8 mouse cellular contexts compared by ENCODE assay signal in the genomic region with DNA sequence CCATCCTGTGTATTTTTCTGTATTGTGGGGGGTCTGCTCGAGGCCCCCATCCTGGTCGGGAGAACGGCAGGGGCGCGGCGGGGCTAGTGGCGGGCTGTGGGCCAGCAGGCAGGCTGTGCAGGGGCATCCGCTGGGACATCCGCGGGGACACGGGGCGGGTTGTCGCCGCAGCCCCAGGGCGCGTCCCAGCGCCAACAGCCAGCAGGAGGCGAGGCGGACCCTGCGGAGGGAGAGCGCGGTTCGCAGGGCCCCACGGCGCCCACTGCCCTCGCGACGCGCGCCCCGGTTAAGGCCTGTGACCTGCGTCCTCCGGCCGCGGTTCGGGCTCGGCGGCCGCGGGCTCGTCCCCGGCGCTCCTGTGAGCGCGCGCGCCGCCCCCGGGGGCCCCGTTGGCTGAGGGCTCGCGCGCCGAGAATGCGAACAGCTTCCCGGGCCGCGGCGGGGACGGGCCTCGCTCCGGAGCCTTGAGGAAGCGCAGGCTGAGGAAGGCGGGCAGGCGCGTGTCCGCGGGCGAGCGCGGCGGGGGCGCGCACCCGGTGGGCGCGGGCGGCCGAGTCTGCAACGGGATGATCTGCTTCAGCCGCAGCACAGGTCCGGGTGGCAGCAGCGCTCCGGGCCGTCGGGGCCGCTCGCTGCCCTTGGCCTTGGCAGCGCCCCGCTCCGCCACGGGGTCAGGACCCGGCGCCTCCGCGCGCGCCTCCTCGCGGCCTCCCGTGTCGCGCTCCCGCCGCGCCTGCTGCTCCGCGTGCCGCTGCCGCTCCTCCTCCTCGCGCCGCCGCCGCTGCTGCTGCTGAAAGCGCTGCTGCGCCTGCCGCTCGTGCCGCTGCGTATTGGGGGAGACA. TPM values are rescaled to one million over a fixed set of nuclear protein-coding genes. Genes with fewer than 3 reads are reported as not detected.
DNase-seq lines count a peak whose midpoint lies in the region; ATAC-seq lines count a peak whose summit lies in the region.

No protein-coding gene starts in this region.

- no peaks in the 10 kb centered on the region for H3K4me1 ChIP-seq in embryonic facial prominence, embryonic 14.5 days (ENCODE audit: control insufficient read depth, insufficient read depth, low read length)
- peaks cover 20% of the 10 kb centered on the region for H3K4me1 ChIP-seq in limb, embryonic 15.5 days
- peaks cover 12% of the 10 kb centered on the region for H3K4me1 ChIP-seq in midbrain, embryonic 16.5 days (ENCODE audit: control insufficient read depth, insufficient read depth, low read length)

- ATAC-seq in embryonic facial prominence, embryonic 14.5 days (ENCODE audit: low read depth), result peak; percentile 84
- peak; percentile 57 for ATAC-seq in limb, embryonic 15.5 days (ENCODE audit: insufficient number of reproducible peaks, low FRiP score, low TSS enrichment, low read depth)
- peak; percentile 56 for ATAC-seq in midbrain, embryonic 16.5 days

- H3K9ac ChIP-seq in embryonic facial prominence, embryonic 14.5 days (ENCODE audit: low read depth, low read length), result peak overlapping the region; percentile 77
- peak overlapping the region; percentile 51 for H3K9ac ChIP-seq in limb, embryonic 15.5 days
- peak overlapping the region; percentile 78 for H3K9ac ChIP-seq in midbrain, embryonic 16.5 days (ENCODE audit: low read depth, low read length)

- peaks cover 63% of the 10 kb centered on the region for H3K36me3 ChIP-seq in embryonic facial prominence, embryonic 14.5 days (ENCODE audit: control insufficient read depth, insufficient read depth, low read length)
- H3K36me3 ChIP-seq in limb, embryonic 15.5 days, result peaks cover 65% of the 10 kb centered on the region
- peaks cover 39% of the 10 kb centered on the region for H3K36me3 ChIP-seq in midbrain, embryonic 16.5 days (ENCODE audit: control insufficient read depth, insufficient read depth, low read length)

- H3K4me2 ChIP-seq in embryonic facial prominence, embryonic 14.5 days (ENCODE audit: low read depth, low read length), result peak overlapping the region; percentile 88
- H3K4me2 ChIP-seq in limb, embryonic 15.5 days, result peak overlapping the region; percentile 87
- H3K4me2 ChIP-seq in midbrain, embryonic 16.5 days (ENCODE audit: low read length), result peak overlapping the region; percentile 79

- peak overlapping the region; percentile 75 for H3K27ac ChIP-seq in embryonic facial prominence, embryonic 14.5 days (replicated peaks; ENCODE audit: low read depth, low read length)
- peak overlapping the region; percentile 84 for H3K27ac ChIP-seq in limb, embryonic 15.5 days
- H3K27ac ChIP-seq in midbrain, embryonic 16.5 days (ENCODE audit: low read length), result peak overlapping the region; percentile 91

- H3K4me3 ChIP-seq in embryonic facial prominence, embryonic 14.5 days (ENCODE audit: low read depth, low read length), result peak overlapping the region; percentile 65
- H3K4me3 ChIP-seq in limb, embryonic 15.5 days, result peak overlapping the region; percentile 64
- H3K4me3 ChIP-seq in midbrain, embryonic 16.5 days (ENCODE audit: low read depth, low read length), result peak overlapping the region; percentile 51

- H3K27me3 ChIP-seq in embryonic facial prominence, embryonic 14.5 days (replicated peaks; ENCODE audit: control insufficient read depth, insufficient read depth, low read length), result no peaks in the 10 kb centered on the region; the same call in 1 of the 2 replicates
- H3K27me3 ChIP-seq in limb, embryonic 15.5 days, result no peaks in the 10 kb centered on the region
- H3K27me3 ChIP-seq in midbrain, embryonic 16.5 days (ENCODE audit: control insufficient read depth, insufficient read depth, low read depth, low read length), result no peaks in the 10 kb centered on the region

- peak; percentile 53 for DNase-seq in 3T3-L1 (ENCODE audit: low read depth, low spot score)
- DNase-seq in adrenal gland, postnatal 25 days, result peak; percentile 91
- peak; percentile 91 for DNase-seq in embryonic facial prominence, embryonic 14.5 days (ENCODE audit: low spot score)
- peak; percentile 84 to 88 for DNase-seq in heart, adult 9 months (ENCODE audit: low spot score in 2 of 2)
- DNase-seq in kidney, adult 8-10 months, result peak; percentile 72 to 74
- peak; percentile 72 to 73 for DNase-seq in spleen, postnatal 36 days (ENCODE audit: low spot score in 2 of 2)

- H3K9me3 ChIP-seq in embryonic facial prominence, embryonic 14.5 days (ENCODE audit: control insufficient read depth, low read length), result no peaks in the 10 kb centered on the region
- no peaks in the 10 kb centered on the region for H3K9me3 ChIP-seq in limb, embryonic 15.5 days
- H3K9me3 ChIP-seq in midbrain, embryonic 16.5 days (replicated peaks; ENCODE audit: control insufficient read depth, low read length, poor library complexity, severe bottlenecking), result no peaks in the 10 kb centered on the region

- WGBS in embryonic facial prominence, embryonic 14.5 days, result 0% methylated on average over 27 of the region's 121 CpGs
- WGBS in limb, embryonic 15.5 days, result under 1% methylated on average over 66 of the region's 121 CpGs
- WGBS in midbrain, embryonic 16.5 days, result under 1% methylated on average over 63 of the region's 121 CpGs

RNA-seq across cellular contexts. Expression of a gene that starts 7.3 kb away (rescaled TPM):
- 62.5 and 64.7 TPM in 2 replicates for total RNA-seq in adrenal gland, postnatal 25 days (2021)
- polyA plus RNA-seq in embryonic facial prominence, embryonic 14.5 days (2014; fragmentation: Nextera tagmentation; extraction: Ambion mirVana), result 100 and 105 TPM in 2 replicates
- polyA plus RNA-seq in limb, embryonic 15.5 days (2015; fragmentation: Nextera tagmentation; extraction: Ambion mirVana), result 98.4 and 107 TPM in 2 replicates
- polyA plus RNA-seq in midbrain, embryonic 16.5 days (2015; fragmentation: Nextera tagmentation; extraction: Ambion mirVana), result 224 and 231 TPM in 2 replicates

RNA-seq across cellular contexts. Expression of a gene that starts 9.4 kb away (rescaled TPM):
- 17.3 and 23.3 TPM in 2 replicates for total RNA-seq in adrenal gland, postnatal 25 days (2021)
- polyA plus RNA-seq in embryonic facial prominence, embryonic 14.5 days (2014; fragmentation: Nextera tagmentation; extraction: Ambion mirVana), result 2.0 and 2.1 TPM in 2 replicates
- polyA plus RNA-seq in limb, embryonic 15.5 days (2015; fragmentation: Nextera tagmentation; extraction: Ambion mirVana), result 1.3 and 1.4 TPM in 2 replicates
- 4.0 and 5.9 TPM in 2 replicates for polyA plus RNA-seq in midbrain, embryonic 16.5 days (2015; fragmentation: Nextera tagmentation; extraction: Ambion mirVana)

RNA-seq across cellular contexts. Expression of a gene that starts 11.6 kb away (rescaled TPM):
- total RNA-seq in adrenal gland, postnatal 25 days (2021), result 109 and 113 TPM in 2 replicates
- 115 and 123 TPM in 2 replicates for polyA plus RNA-seq in embryonic facial prominence, embryonic 14.5 days (2014; fragmentation: Nextera tagmentation; extraction: Ambion mirVana)
- 100 and 122 TPM in 2 replicates for polyA plus RNA-seq in limb, embryonic 15.5 days (2015; fragmentation: Nextera tagmentation; extraction: Ambion mirVana)
- polyA plus RNA-seq in midbrain, embryonic 16.5 days (2015; fragmentation: Nextera tagmentation; extraction: Ambion mirVana), result 182 and 191 TPM in 2 replicates

RNA-seq across cellular contexts. Expression of a gene that starts 11.6 kb away (rescaled TPM):
- total RNA-seq in adrenal gland, postnatal 25 days (2021), result 26.5 and 28.7 TPM in 2 replicates
- 5.3 and 6.8 TPM in 2 replicates for polyA plus RNA-seq in embryonic facial prominence, embryonic 14.5 days (2014; fragmentation: Nextera tagmentation; extraction: Ambion mirVana)
- polyA plus RNA-seq in limb, embryonic 15.5 days (2015; fragmentation: Nextera tagmentation; extraction: Ambion mirVana), result 16.5 and 19.2 TPM in 2 replicates
- polyA plus RNA-seq in midbrain, embryonic 16.5 days (2015; fragmentation: Nextera tagmentation; extraction: Ambion mirVana), result 11.8 and 12.5 TPM in 2 replicates

RNA-seq across cellular contexts. Expression of a gene that starts 12.9 kb away (rescaled TPM):
- total RNA-seq in adrenal gland, postnatal 25 days (2021), result 63.0 and 82.8 TPM in 2 replicates
- 47.9 and 49.4 TPM in 2 replicates for polyA plus RNA-seq in embryonic facial prominence, embryonic 14.5 days (2014; fragmentation: Nextera tagmentation; extraction: Ambion mirVana)
- 65.7 and 67.2 TPM in 2 replicates for polyA plus RNA-seq in limb, embryonic 15.5 days (2015; fragmentation: Nextera tagmentation; extraction: Ambion mirVana)
- polyA plus RNA-seq in midbrain, embryonic 16.5 days (2015; fragmentation: Nextera tagmentation; extraction: Ambion mirVana), result 176 TPM in 2 replicates

Comparison
In these comparisons a context has a peak if more than half of its experiments do, and no peak if none do; other contexts are left out.
1. Peak in every context shown above with its lines: DNase-seq, ATAC-seq, H3K4me3 ChIP-seq and H3K27ac ChIP-seq.